Mouse (Mus musculus) small intestine, adult 2 months (tissue): ENCODE data around the gene Hoxa5.

ENCODE experiments used
- CTCF ChIP-seq: fragments of 200-500 bp; IDR thresholded peaks from 2 replicates; pipeline ENCODE4 v1.5.1; 2012; ENCODE audit warnings: low read depth, mild to moderate bottlenecking, control low read depth, inconsistent platforms, low read length, moderate library complexity, mixed read lengths; ENCODE audit not compliant: insufficient replicate concordance, insufficient read length; ENCODE audit errors: extremely low read depth
- POLR2A ChIP-seq: fragments of 200-500 bp; IDR thresholded peaks from 2 replicates; pipeline ENCODE4 v1.6.1; 2012; ENCODE audit warnings: low read depth, mild to moderate bottlenecking, control low read depth, inconsistent platforms, low read length, moderate library complexity

- TF ChIP-seq CTCF, result no peak
- TF ChIP-seq POLR2A, result no peak
Measured at GRCm38 (mm10) chr6:52200073-52200750, 4.2 kb downstream of the Hoxa5 start.
